Mouse (Mus musculus): Measurements from ENCODE around the gene Tmem120b. TPM values are rescaled to one million over a fixed set of nuclear protein-coding genes. Genes with fewer than 3 reads are reported as not detected.

The Tmem120b gene
- total and polyA plus RNA-seq, 2 experiments from 2014 or later, result 8.7 to 11.1 TPM

- Histone ChIP-seq H3K27me3 (ENCODE audit: control insufficient read depth, insufficient read depth, low read length) (no peaks in the 10 kb centered on the region), H3K9me3 (replicated peaks; ENCODE audit: control insufficient read depth, low read length) (no peaks in the 10 kb centered on the region; the same call in 1 of the 2 replicates), H3K4me3 (ENCODE audit: low read depth, low read length) (no peak overlapping the region), H3K4me2 (ENCODE audit: low read depth, low read length) (no peak overlapping the region), H3K27ac (ENCODE audit: low read depth) (no peak overlapping the region), H3K9ac (replicated peaks; ENCODE audit: low read depth, low read length) (no peak overlapping the region), H3K4me1 (ENCODE audit: control insufficient read depth, insufficient read depth) (no peaks in the 10 kb centered on the region), H3K36me3 (replicated peaks; ENCODE audit: control insufficient read depth, insufficient read depth, low read length) (no peaks in the 10 kb centered on the region)
- WGBS, result 60% methylated on average over 9 of the region's 9 CpGs
- DNase-seq (ENCODE audit: low spot score) (no peak), ATAC-seq (ENCODE audit: insufficient read depth, low read depth) (peak; percentile 9; the same call in 1 of the 2 replicates)
- TF ChIP-seq EP300 (IDR thresholded peaks at IDR 0.05; ENCODE audit: low read depth) (no peak), CTCF (IDR thresholded peaks at IDR 0.05; ENCODE audit: low read depth) (no peak)
Measured at GRCm38 (mm10) chr5:123050918-123051317, 17.3 kb upstream of the Tmem120b start.

DNA sequence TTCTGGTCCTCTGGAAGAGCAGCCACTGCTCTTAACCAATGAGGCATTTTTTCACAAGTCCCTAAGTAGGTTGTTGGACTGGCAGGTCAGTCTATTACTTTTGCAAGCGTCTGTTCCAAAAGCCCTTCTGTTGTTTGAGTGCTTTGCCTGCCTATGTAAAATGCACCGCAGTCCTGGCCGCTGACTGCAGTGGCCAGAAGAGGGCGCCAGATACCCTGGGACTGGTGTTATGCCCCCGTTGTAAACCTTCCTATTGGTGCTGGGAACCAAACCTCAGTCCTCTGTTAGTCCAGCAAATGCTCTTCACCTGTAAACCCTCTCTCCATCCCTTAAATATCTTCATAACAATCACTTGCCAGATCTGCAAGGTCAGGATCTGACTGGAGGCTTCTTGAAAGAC is 16.5 kb upstream of the Tmem120b start:
- Histone ChIP-seq H3K27ac (ENCODE audit: low read depth) (no peak overlapping the region), H3K9me3 (replicated peaks; ENCODE audit: control insufficient read depth, low read length) (no peaks in the 10 kb centered on the region; the same call in 1 of the 2 replicates), H3K4me1 (ENCODE audit: control insufficient read depth, insufficient read depth) (no peaks in the 10 kb centered on the region), H3K4me2 (ENCODE audit: low read depth, low read length) (no peak overlapping the region), H3K36me3 (replicated peaks; ENCODE audit: control insufficient read depth, insufficient read depth, low read length) (no peaks in the 10 kb centered on the region), H3K4me3 (ENCODE audit: low read depth, low read length) (no peak overlapping the region), H3K9ac (replicated peaks; ENCODE audit: low read depth, low read length) (no peak overlapping the region), H3K27me3 (ENCODE audit: control insufficient read depth, insufficient read depth, low read length) (no peaks in the 10 kb centered on the region)
- DNase-seq (ENCODE audit: low spot score) (no peak), ATAC-seq (ENCODE audit: insufficient read depth, low read depth) (no peak)
- TF ChIP-seq EP300 (IDR thresholded peaks at IDR 0.05; ENCODE audit: low read depth), result no peak
- TF ChIP-seq CTCF (IDR thresholded peaks at IDR 0.05; ENCODE audit: low read depth), result no peak
- 78% methylated on average over 5 of the region's 5 CpGs for WGBS

- H3K4me1 ChIP-seq (ENCODE audit: control insufficient read depth, insufficient read depth), result 0 out of 2 replicates have a peak, but pooled peaks cover 8% of the 10 kb centered on the region
- H3K9me3 ChIP-seq (replicated peaks; ENCODE audit: control insufficient read depth, low read length), result no peaks in the 10 kb centered on the region
- H3K4me2 ChIP-seq (ENCODE audit: low read depth, low read length), result peak overlapping the region; percentile 58
- H3K27ac ChIP-seq (ENCODE audit: low read depth), result peak overlapping the region; percentile 93
- WGBS, result 8% methylated on average over 48 of the region's 48 CpGs
- ATAC-seq (ENCODE audit: insufficient read depth, low read depth), result peak; percentile 95
- no peaks in the 10 kb centered on the region for H3K36me3 ChIP-seq (replicated peaks; ENCODE audit: control insufficient read depth, insufficient read depth, low read length)
- TF ChIP-seq CTCF (IDR thresholded peaks at IDR 0.05; ENCODE audit: low read depth), result peak; percentile 35
- no peak; the same call in 1 of the 2 replicates for TF ChIP-seq EP300 (IDR thresholded peaks at IDR 0.05; ENCODE audit: low read depth)
- peak; percentile 100 for DNase-seq (ENCODE audit: low spot score)
- H3K27me3 ChIP-seq (ENCODE audit: control insufficient read depth, insufficient read depth, low read length), result no peaks in the 10 kb centered on the region
- peak overlapping the region; percentile 48 for H3K9ac ChIP-seq (replicated peaks; ENCODE audit: low read depth, low read length)
- peak overlapping the region; percentile 39 for H3K4me3 ChIP-seq (ENCODE audit: low read depth, low read length)
Measured at GRCm38 (mm10) chr5:123057366-123058250, 10.6 kb upstream of the Tmem120b start.

GRCm38 (mm10) chr5:123058251-123059102 is 9.7 kb upstream of the Tmem120b start:
- ATAC-seq (ENCODE audit: insufficient read depth, low read depth) (no peak), DNase-seq (ENCODE audit: low spot score) (no peak)
- H3K9me3 ChIP-seq (replicated peaks; ENCODE audit: control insufficient read depth, low read length), result no peaks in the 10 kb centered on the region
- WGBS, result 29% methylated on average over 16 of the region's 16 CpGs
- no peaks in the 10 kb centered on the region for H3K27me3 ChIP-seq (ENCODE audit: control insufficient read depth, insufficient read depth, low read length)
- peak overlapping the region; percentile 58 for H3K4me2 ChIP-seq (ENCODE audit: low read depth, low read length)
- no peak for TF ChIP-seq CTCF (IDR thresholded peaks at IDR 0.05; ENCODE audit: low read depth)
- TF ChIP-seq EP300 (IDR thresholded peaks at IDR 0.05; ENCODE audit: low read depth), result no peak
- H3K4me1 ChIP-seq (ENCODE audit: control insufficient read depth, insufficient read depth), result 0 out of 2 replicates have a peak, but pooled peaks cover 8% of the 10 kb centered on the region
- H3K4me3 ChIP-seq (ENCODE audit: low read depth, low read length), result peak overlapping the region; percentile 39
- H3K36me3 ChIP-seq (replicated peaks; ENCODE audit: control insufficient read depth, insufficient read depth, low read length), result no peaks in the 10 kb centered on the region
- H3K9ac ChIP-seq (replicated peaks; ENCODE audit: low read depth, low read length), result peak overlapping the region; percentile 48
- peak overlapping the region; percentile 93 for H3K27ac ChIP-seq (ENCODE audit: low read depth)

DNA sequence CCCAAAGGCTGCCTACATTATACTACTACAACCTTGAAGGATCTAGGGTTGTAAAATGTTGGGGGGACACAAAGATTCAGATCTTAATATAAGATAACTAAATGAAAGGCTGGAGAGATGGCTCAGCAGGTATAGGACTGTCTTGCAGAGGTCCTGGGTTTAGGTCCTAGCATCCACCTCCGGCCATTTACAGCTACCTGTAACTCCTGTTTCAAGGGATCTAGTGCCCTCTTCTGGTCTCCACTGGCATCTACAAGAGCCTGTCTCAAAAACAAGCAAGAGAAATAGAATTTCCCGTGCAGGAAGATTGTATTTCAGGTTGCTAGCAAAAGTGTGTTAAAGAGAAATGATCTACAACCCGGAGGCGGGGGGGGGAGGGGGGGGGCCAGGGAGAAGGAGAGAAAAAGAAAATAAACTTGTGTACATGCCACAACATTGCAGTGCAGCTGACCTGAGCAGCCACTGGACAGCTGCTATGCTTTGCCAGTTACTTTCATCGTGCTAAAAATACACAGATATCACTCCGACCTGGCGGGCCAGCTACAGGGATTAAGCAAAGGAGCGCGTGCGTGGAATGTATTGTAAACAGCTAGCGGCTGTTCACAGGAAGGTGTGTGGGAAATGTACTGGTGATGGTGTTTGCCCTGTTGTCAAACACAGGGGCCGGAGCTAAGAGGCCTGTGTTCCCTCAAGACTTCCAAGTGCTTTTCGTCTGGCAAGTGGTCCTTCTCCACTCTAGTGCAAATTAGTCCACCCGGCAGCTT is 8.3 kb upstream of the Tmem120b start:
- whole genome bisulfite sequencing, result 7% methylated on average over 14 of the region's 14 CpGs
- H3K27ac ChIP-seq (ENCODE audit: low read depth), result peak overlapping the region; percentile 93
- peak overlapping the region; percentile 45 for H3K4me2 ChIP-seq (ENCODE audit: low read depth, low read length)

More for the DNA sequence above, 8.3 kb upstream of the Tmem120b start:
- peak; percentile 77 for DNase-seq (ENCODE audit: low spot score)
- Histone ChIP-seq H3K4me3 (ENCODE audit: low read depth, low read length) (peak overlapping the region; percentile 27), H3K9ac (replicated peaks; ENCODE audit: low read depth, low read length) (no peak overlapping the region; the same call in 1 of the 2 replicates), H3K9me3 (replicated peaks; ENCODE audit: control insufficient read depth, low read length) (no peaks in the 10 kb centered on the region), H3K36me3 (replicated peaks; ENCODE audit: control insufficient read depth, insufficient read depth, low read length) (no peaks in the 10 kb centered on the region), H3K4me1 (ENCODE audit: control insufficient read depth, insufficient read depth) (0 out of 2 replicates have a peak, but pooled peaks cover 8% of the 10 kb centered on the region), H3K27me3 (ENCODE audit: control insufficient read depth, insufficient read depth, low read length) (no peaks in the 10 kb centered on the region)
- ATAC-seq (ENCODE audit: insufficient read depth, low read depth), result peak; percentile 59
- TF ChIP-seq CTCF (IDR thresholded peaks at IDR 0.05; ENCODE audit: low read depth), result peak; percentile 66
- no peak for TF ChIP-seq EP300 (IDR thresholded peaks at IDR 0.05; ENCODE audit: low read depth)
